Mouse (Mus musculus) spleen, adult 12 weeks (tissue): ENCODE data around the gene Trak1.
A peak's percentile ranks its signal among the peaks of the same experiment; 100 is the strongest.

Experiments used
- DNase-seq: peaks from one replicate; pipeline ENCODE4 v3.0.0; 2022; ENCODE audit warnings: low spot score

Gene Trak1

DNA sequence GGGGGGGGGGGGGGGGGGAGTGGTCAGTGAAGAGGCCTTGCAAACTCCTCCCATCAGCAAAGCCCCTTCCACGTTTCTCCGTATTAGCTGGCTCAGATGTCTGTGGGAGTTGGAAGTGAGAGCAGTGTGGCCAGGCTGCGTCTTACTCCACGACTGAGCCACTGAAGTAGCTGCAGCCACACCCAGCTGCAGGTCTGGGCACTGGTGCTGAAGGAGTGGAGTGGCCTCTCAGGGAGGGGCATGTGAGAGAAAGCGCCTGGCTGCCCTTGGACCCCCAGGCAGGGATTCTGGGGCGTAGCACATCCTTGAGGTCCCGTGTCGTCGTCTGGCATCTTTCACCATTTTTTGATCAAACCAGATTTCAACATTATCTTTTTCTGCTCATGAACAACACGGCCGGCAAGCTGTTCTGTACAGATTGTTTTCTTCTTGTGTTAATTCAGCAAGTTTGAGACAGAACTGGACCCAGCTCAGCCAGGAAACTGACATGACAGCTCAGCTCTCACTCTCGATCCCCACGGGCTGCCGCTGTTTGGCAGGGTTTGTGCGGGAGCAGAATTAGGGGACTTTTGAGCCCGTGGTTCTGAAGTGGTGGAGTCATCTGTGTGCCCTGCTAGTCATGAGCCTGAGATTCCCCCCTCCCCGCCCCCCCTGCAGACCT, 100.9 kb downstream of the Trak1 start:
- DNase-seq = no peak

DNA sequence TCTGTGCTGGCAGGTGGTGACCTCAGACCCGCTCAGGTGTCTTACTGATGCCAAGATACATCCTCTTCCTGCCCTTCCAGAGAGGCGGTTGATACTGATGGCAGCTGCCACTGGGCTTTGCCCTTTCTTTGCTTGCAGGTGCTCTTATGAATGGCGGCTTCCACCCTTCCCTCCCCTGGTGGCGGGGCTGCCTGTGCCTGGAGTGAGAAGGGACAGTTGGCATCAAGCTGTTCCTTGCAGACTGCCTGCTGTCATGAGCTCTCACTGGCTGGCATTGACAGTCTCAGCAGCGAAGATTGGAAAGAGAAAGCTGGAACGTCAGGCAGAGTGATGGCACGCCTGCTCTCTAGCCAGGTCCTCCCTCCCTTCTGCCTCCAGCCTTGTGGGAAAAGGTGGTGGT, 101.5 kb downstream of the Trak1 start:
- DNase-seq = no peak

DNA sequence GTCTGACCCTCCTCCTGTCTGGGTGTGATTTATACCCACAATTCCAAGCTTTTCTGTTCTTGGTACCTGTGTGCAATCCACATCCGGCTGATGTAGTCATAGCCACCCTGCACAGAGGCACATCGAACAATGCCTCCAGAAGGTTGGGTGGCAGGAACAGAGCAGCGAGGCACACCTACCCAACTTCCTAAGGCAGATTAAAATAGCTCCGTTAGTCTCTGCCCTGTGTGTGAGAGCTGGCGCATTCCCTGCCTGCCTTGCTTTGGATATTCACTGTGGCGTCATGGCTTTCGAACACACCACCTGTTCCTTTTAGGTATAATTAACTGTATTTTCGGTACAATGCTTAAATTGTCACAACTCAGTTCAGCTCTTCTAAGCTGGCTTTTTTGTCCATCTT, 103.3 kb downstream of the Trak1 start:
- DNase-seq = no peak

DNA sequence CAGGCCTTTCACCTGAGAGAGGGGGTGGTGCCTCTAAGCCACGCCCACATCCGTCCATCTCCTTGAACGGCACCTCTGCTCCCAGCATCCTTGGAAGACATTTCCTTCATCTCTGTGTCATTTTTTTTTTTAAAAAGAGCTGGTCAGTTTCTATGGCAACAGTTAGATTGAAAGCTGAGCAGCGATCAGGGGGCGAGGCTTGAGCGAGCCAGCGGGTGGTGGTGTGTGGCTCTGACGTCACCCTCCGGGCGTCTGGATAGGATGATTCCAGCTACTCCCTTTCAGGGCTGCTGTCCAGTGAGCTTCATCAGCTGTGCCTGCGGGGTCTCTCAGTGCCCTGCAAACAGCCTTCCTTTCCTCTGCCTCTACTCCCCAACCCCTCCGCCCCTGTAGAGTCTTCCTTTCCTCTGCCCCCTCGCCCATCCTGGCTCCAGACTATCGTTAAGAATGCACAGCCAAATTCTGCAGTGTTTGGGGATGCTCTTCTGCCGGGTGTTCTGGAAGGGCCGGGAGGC, 105.9 kb downstream of the Trak1 start:
- no peak for DNase-seq

DNA sequence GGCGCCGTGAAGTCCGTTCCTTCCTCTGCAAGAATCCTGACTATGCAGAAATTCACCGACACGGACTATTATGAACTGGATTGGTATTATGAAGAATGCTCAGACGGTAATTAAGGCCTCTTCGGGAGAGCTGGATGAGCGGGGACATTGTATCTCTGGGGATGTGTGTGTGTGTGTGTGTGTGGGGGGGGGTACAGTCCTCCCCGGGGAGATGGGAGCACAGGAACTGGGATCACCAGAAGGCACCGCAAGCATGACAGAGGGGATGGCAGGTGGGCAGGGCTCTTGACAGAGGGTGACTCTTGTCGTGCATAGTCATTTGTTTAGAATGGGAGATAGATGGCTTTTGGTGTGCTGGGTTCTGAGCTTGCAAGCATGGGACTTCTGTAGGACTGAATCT, 106.4 kb downstream of the Trak1 start:
- no peak for DNase-seq

DNA sequence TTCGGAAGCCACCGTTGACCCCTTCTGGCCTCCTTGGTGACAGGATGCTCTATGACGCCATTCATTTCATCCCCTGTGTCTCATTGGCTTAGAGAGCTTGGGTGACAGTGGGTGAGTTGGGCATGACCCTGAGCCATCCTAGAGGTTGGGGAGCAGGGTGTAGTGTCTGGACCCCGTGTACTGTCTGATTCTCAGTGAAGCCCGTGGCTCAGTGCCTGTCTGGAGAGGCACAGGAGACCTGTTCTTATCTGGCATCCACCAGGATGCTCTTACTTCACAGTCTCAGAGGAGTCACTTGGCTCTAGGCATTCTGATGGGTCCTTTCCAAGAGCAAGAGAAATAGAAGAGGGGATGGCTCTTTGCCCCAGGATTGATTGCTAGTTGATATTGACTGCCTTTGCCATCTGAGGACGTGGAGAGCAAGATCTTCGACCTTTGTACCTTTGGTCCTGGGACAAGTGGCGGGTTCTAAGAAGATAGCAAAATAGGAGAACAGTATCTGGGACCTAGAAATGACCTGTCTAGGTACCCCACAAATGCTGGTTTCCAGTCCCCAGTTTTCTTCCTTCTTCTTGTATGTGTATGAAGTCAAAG, 107.9 kb downstream of the Trak1 start:
- no peak for DNase-seq

DNA sequence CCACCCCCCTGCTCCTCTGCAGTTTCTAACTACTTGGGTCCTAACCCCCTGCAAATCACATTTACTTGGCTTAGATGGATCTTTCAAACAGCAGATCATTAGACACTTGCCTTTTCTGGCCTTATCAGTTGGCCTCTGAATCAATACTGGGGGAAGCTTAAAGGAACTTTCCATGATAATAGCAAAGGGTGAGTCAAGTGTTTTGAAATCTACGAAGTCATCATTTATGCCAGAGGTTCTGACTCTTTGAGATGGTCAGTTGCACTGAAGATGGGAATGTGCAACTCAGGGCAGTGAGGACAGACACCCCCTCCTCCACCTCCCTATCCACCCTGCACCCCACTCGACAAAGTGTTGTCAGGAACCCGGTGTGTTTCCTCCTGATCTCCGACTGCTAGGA, 108.5 kb downstream of the Trak1 start:
- no peak for DNase-seq

DNA sequence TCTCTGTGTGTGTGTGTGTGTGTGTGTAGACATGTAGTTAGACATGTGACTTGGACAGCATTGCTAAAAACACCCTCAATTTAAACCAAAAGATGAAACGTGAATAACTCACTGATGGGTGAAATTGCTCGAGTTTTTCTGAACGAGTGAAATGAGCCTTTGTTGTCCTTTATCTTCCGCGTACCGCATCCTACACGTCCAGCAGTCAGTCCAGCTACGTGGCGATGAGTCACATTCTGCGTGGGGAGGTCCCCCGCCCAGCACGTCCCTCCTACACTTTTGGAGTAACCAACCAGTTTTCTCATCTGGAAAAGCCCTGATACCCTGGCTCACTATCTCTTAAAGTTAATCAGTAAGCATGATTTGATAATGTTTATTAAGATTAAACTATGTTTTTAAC, 116.9 kb downstream of the Trak1 start:
- DNase-seq = no peak

DNA sequence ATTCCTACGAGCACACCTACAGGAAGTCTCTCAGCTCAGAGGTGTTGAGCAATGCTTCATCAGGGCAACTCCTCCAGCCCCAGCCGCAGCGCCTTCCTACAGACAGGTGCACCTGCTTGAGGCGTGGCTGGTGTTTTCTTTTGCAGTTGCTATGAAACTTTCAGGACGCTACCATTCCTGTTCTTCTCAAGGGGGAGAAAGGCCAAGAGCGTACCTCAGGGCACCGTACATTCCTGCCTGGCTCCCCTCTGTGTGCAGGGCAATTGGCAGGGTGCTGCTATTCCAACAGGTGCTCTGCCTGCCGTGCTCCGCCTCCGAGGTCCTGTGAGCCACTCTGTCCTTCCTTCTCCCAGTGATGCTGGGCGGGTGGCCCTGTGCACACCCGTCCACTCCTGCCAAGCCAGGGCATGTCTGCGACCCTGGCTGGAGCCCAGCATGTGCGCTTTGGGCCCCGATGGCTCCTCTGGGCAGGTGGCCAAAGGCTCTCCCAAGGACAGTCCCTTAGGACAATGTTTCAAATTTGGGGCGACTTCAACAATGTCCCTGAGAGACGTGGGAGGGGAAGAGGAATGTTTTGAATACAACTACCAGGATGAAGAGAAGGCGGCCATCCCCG, 118.4 kb downstream of the Trak1 start:
- no peak for DNase-seq

DNA sequence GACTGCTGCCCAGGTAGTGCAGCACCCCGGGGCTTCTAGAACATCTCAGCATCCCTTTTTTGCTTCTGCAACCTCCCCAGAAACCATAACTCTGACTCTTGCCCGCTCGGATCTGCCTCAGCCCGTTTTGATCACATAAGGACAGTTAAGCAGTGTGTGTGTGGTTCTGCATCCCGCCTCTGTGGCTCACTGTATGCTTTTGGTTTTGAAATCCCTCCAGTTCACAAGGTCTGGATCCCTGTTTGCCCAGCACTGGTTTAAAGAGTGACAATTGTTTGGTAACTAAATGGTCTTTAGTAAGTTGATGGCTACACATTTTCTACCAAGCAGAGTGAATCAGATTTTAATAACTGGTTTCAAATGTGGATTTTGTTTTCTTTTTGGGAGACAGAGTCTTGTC, 119.2 kb downstream of the Trak1 start:
- DNase-seq = no peak

DNA sequence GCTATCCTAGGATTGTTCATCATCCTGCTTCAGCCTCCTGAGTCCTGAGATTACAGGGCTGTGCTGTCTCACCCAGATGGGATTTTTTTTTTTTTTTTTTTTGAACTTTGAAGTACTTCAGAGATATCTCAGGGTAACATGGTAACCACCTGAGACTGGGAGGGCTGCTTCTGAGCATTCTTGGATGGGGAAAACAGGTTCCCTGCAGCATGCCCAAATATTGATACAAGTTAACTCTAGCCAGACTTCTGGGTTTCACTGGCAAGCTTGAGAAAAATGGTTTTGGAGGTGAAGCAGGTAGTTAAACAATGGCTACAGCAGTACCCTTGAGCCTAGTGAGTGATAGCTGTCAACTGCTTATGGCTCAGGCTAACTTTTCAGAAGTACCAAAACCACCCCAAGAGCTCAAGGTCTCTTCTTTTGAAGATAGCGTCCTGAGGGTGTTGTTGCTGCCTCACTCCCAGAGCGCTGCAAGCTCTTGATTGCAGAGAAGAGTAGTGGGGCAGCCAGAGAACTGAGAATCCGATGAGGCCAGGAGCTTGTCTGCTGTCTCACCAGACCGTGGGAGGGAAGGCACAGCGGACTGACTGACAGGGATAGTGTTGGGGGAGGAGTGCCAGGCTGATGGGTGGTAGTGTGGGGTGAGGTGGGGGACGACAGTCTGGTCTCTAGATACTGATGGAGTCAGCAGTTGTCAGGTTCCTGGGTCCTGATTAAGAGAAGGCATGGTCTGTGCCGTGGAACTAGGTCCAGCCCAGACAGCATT, 119.8 kb downstream of the Trak1 start:
- no peak for DNase-seq

DNA sequence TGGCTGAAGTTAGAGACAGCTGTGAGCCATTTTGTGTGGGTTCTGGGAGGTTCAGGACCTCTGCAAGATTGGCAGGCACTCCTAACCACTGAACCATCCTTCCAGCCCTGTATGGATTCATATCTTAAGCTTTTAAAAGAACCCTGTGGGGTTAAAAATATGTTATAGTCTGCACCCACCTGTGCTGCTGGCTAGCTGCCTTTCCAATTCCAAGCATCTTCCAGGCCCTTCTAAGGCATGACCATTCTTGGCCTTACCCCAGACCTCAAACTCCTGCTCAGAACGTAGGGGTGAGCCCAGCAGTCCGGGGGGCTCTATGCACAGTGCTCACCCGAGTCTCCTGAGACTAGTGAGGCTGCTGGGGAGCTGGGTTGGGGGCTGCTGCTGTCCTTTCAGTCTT, 121.7 kb downstream of the Trak1 start:
- no peak for DNase-seq

DNA sequence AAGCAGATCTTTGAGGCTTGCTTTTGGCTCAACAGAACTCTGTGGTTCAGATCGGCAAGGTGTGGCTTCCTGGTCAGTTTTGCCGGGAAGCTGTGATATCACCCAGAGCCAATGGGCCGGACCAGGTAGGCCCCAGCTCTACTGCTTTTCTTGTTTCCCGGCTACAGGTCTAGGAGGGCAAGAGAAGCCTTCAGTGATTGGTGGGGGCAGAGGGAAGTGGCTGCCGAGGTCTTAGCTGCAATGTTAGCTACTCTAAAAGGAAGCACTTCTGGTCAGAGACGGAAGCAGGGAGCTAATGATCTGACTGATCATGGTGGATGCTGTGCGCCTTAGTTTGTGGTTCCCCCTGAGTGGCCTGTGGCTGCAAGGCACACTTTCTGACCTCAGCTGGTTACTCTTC, 122.3 kb downstream of the Trak1 start:
- DNase-seq = no peak

DNA sequence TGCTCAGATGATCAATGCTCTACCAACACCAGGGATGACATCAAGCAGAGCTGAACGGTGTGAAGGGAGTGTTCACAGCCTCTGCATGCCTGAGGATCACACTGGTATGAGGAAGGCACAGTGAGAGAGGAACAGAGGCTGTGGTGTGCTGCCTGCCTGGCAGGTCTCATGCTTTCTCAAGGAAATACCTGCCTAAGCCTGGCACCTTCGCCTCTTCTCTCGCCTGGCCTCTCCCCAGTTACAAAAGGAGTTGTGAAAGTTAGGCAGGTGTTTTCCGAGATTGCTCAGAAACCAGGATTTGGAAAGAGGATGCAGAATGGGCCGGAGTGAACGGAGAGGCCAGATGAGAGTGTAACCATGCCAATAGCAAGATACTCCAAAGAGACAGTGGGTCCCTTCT, 123.5 kb downstream of the Trak1 start:
- no peak for DNase-seq

DNA sequence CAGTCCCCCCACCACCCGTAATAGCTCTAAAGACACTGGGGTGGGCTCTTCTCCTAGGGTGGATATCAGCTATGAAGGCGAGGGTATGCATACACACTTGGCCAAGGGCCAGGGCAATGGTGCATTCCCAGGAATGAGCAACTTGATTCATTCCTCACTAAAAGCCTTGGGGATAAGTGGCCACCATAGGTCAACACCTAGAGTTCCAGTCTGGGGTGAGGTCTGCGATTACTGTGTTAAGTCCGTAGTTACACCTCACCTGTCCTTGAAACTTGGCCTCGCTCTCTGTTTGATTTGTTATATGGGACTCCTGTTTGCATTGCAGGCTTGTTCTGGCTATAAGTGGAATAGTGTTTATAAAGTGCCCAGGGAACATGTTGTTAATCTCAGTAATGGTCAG, 125.1 kb downstream of the Trak1 start:
- no peak for DNase-seq

DNA sequence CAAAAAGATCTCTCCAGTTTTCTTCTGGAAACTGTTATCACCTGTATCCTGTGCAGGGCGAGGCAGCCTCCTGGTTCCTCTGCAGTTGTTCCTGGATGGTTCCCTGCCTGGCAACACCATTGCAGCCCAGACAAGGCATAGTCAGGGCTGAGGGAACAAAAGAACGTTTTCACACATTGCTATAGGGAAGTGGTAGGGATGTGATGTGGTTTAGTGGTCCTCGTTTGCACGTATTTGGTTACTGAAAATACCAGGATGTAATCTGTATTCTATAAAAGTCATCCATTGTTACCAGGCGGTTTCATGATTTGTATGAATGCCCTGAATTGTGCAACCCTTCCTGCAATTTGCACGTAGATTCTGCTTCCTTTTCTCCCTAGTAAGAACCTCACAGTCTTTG, 126.3 kb downstream of the Trak1 start:
- no peak for DNase-seq

DNA sequence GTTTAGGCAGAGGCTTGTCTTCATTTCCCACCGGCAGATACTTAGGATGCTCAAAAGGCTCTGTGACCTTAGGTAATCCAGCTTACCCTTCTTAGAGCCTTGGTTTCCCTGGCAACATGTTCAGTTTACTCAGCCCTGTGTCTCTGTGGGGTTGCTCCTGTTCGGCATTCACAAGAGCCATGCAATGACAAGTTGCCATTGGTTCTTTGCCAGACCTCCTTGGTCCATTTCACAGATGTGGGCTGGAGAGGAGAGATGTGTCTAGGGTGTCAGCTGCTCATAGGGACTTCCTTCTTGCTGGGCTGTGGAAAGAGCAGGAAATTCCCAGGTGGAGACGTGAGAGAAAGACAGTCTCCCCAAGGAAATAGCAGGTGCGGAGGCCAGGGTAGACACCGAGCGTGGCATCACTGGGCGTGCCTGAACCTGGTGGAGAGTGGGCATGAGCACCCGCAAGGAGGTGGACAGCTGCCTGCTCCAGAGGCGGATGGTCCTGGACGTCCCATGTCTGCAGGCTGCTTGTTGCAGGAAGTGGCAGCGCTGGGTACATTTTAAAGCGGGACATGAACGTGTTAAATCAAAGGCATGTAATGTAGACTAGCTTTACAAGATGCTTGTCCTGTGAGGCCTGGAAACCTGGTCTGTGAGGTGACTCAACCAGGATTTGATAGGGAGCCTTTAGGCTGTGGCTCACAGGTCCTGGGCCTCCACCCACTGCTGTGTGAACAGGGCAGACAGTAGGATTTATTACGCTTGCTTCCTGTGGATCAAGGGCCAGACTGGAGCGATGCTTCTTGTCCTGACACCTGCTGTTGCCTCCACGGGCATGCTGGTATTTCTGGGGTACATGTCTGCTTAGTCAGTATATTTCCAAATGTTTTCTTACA, 127.2 kb downstream of the Trak1 start:
- DNase-seq = no peak

DNA sequence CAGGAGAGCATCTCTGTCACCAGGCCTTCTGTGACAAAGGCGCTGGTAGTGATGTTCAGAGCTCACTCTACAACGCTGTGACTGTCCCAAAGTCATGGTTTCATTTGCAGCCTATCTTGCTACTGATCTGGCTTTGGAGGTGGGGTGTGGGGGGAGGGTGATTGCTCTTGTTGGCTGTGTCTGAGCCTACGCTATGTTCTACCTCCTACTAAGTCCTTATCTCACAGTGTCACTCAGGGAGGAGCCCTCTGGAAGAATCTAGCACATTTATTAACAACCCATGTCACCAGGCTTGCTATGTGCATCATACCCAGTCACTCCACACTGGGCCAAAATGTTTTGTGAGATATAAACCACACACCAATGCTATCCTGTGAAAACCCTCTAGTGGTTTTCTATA, 129.1 kb downstream of the Trak1 start:
- peak; percentile 59 for DNase-seq

DNA sequence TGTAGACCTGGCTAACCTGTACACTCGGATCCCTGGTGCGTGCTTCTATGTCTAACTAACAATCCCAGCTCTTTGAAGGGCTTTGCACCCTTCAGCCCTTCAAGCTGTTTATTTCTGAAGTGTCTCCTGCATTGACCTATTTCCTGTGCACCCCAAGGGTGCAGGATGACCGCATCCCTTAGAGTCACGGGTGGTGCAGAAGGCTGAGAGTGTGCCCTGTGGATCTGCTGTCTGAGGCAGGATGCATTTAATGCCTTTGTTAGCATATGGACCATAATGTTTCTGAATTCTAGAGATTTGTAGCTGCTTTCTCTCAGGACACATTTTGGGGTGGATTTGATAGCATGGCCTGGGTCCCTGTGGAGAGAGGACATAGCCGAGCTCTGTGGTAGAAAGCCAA, 129.6 kb downstream of the Trak1 start:
- DNase-seq = no peak

DNA sequence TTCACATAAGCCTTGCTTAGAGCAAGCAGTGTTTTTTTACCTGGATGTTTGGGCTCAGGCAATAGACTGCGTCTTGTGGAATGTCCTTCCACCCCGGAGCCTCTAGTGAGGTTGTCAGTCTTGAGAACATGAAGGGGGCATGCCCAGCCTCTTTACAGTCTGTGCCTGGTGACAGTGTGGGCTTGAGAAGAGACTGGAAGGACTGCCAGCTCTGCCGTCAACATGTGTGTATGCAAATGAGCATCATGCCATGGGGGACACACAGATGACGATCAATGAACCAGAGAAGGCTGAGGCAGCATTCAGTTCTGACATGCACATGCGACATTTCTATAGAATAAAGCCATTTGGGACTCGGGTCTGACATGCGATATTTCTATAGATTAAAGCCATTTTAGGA, 132.3 kb downstream of the Trak1 start:
- DNase-seq = no peak

DNA sequence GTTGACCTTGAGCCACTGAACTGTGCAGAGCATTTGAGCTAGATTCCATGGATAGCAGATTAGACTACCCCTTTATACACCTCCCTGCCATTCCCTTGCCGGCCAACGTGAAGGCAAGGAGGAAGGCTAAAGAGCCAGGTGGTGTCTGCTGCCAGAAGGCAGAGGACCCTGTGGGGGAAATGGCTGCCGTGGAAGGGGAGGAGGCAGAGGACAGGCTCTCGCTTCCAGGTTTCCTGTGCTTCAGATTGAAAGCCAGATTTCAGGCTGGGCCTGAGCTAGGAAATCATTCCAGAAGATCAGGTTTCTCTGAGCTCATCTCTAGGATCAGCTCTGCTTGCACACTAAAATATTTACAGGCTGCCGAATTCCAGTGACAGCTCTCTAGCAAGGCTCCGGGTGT, 133.1 kb downstream of the Trak1 start:
- no peak for DNase-seq
